ENCODE assay signal across 11 mouse cellular contexts in genomic region chr16:34302063-34302462, GRCm38 (mm10).
DNase-seq lines count a peak whose midpoint lies in the region; ATAC-seq and TF ChIP-seq lines count a peak whose summit lies in the region.
"Had no signal": no experiment of that assay in that cellular context is flagged by ENCODE, and none has a peak within 500 bp of the region (broad histone marks: within the 10 kb centered on the region; RNA-seq: fewer than 3 reads in every experiment).

No protein-coding gene starts in this region.

- ATAC-seq in erythroblast, adult 5-6 weeks (replicated peaks; ENCODE audit: low FRiP score, poor library complexity, severe bottlenecking), result 0 out of 2 replicates have a peak, but pooled peaks have one; percentile 46
- no peak for ATAC-seq in forebrain, embryonic 11.5 days (replicated peaks; ENCODE audit: low FRiP score)

- H3K9ac ChIP-seq in forebrain, embryonic 11.5 days (ENCODE audit: low read length), result no peak overlapping the region
- H3K9ac ChIP-seq: embryonic facial prominence, embryonic 12.5 days; heart, embryonic 15.5 days had no signal

- DNase-seq in gastrocnemius, adult 2 months, result peak; percentile 49
- no peak for DNase-seq in gastrocnemius, postnatal 25 days
- DNase-seq in ovary, postnatal 14 days (ENCODE audit: low spot score), result peak; percentile 5
- DNase-seq in ovary, adult 18-20 months (ENCODE audit: low spot score), result no peak
- DNase-seq in splenic B cell, adult 2 months (ENCODE audit: low read depth, low spot score), result peak; percentile 13
- no peak for DNase-seq in forebrain, embryonic 11.5 days (ENCODE audit: low spot score)
- no peak for DNase-seq in left cerebral cortex, postnatal 25 days (ENCODE audit: low spot score in 2 of 2)
- DNase-seq: midbrain, embryonic 14.5 days had no signal

- no peaks in the 10 kb centered on the region; the same call in 1 of the 2 replicates for H3K4me1 ChIP-seq in forebrain, embryonic 11.5 days (replicated peaks; ENCODE audit: control insufficient read depth, insufficient read depth, low read length)
- H3K4me1 ChIP-seq: embryonic facial prominence, embryonic 12.5 days; heart, embryonic 15.5 days had no signal

- peak; percentile 71 for TF ChIP-seq CTCF in gastrocnemius, adult 2 months (IDR thresholded peaks at IDR 0.05)

- 76% methylated on average over 1 of the region's 1 CpGs for WGBS in forebrain, embryonic 11.5 days

- intact Hi-C loops in gastrocnemius, adult 2 months (cut with DNase I), result loop anchor here (10.0 kb wide), 1 partner anchor 393 kb away; the partner anchor contains the start of gene Ccdc14
- intact Hi-C loops in left cerebral cortex, postnatal 25 days (cut with DNase I), result loop anchor here (5.0 kb wide), 1 partner anchor 400 kb away; no protein-coding TSS in a partner anchor

- H3K27ac ChIP-seq in gastrocnemius, adult 2 months, result no peak overlapping the region
- H3K27ac ChIP-seq in forebrain, embryonic 11.5 days (ENCODE audit: low read depth, low read length), result no peak overlapping the region
- H3K27ac ChIP-seq: embryonic facial prominence, embryonic 12.5 days; heart, embryonic 15.5 days had no signal

- H3K4me3 ChIP-seq in gastrocnemius, adult 2 months, result no peak overlapping the region
- no peak overlapping the region for H3K4me3 ChIP-seq in forebrain, embryonic 11.5 days (ENCODE audit: low read depth, low read length)
- H3K4me3 ChIP-seq: embryonic facial prominence, embryonic 12.5 days; heart, embryonic 15.5 days had no signal

- H3K27me3 ChIP-seq in splenic B cell, adult 2 months (ENCODE audit: control insufficient read depth, insufficient read depth, low read length, poor library complexity, severe bottlenecking), result no peaks in the 10 kb centered on the region
- H3K27me3 ChIP-seq in forebrain, embryonic 11.5 days (ENCODE audit: control insufficient read depth, insufficient read depth, low read length), result no peaks in the 10 kb centered on the region
- H3K27me3 ChIP-seq: embryonic facial prominence, embryonic 12.5 days; heart, embryonic 15.5 days had no signal

- H3K9me3 ChIP-seq in forebrain, embryonic 11.5 days (ENCODE audit: control insufficient read depth, low read length), result no peaks in the 10 kb centered on the region
- H3K9me3 ChIP-seq: embryonic facial prominence, embryonic 12.5 days; heart, embryonic 15.5 days had no signal

- H3K36me3 ChIP-seq in splenic B cell, adult 2 months (ENCODE audit: control insufficient read depth, insufficient read depth, low read length, poor library complexity, severe bottlenecking), result no peaks in the 10 kb centered on the region
- no peaks in the 10 kb centered on the region for H3K36me3 ChIP-seq in forebrain, embryonic 11.5 days (ENCODE audit: control insufficient read depth, insufficient read depth, low read length)
- H3K36me3 ChIP-seq: heart, embryonic 15.5 days had no signal

- H3K4me2 ChIP-seq in forebrain, embryonic 11.5 days (ENCODE audit: low read depth, low read length, severe bottlenecking), result no peak overlapping the region
- H3K4me2 ChIP-seq: embryonic facial prominence, embryonic 12.5 days; heart, embryonic 15.5 days had no signal

Comparison
In these comparisons a context has a peak if more than half of its experiments do, and no peak if none do; other contexts are left out.
1. DNase-seq: peak in gastrocnemius, adult 2 months (single experiment), ovary, postnatal 14 days (single experiment) and splenic B cell, adult 2 months (single experiment); none in gastrocnemius, postnatal 25 days (single experiment), ovary, adult 18-20 months (single experiment), forebrain, embryonic 11.5 days (single experiment) and left cerebral cortex, postnatal 25 days (0 of 2).